Mouse (Mus musculus): ENCODE results near the gene Slc25a41.

GRCm38 (mm10) chr17:57011236-57012141 lies 30.0 kb downstream of the Slc25a41 start, which contains the start of the genes Gtf2f1 and Gm17949:
- TF ChIP-seq CTCF (IDR thresholded peaks at IDR 0.05; ENCODE audit: extremely low read depth, insufficient read depth, insufficient read length, insufficient replicate concordance), result no peak
- TF ChIP-seq POLR2A (IDR thresholded peaks at IDR 0.05; ENCODE audit: low read depth, low read length), result peak; percentile 98
